Mouse (Mus musculus) E14TG2a.4 (cell line): ENCODE results near the gene Mast4.

Experiments used
- CTCF ChIP-seq: conservative IDR thresholded peaks from 2 replicates; pipeline ENCODE4 v1.5.1; 2014; ENCODE audit warnings: low read length
- NANOG ChIP-seq: IDR thresholded peaks from 2 replicates; pipeline ENCODE4 v1.6.1; 2014; ENCODE audit warnings: borderline replicate concordance, low read length, mixed read lengths

GRCm38 (mm10) chr13:102873412-102874016 lies 460.8 kb downstream of the Mast4 start:
- TF ChIP-seq CTCF: no peak
- TF ChIP-seq NANOG: no peak
